Comparison of ENCODE assay signal across 9 mouse cellular contexts in genomic region chr12:4972939-4973338, GRCm38 (mm10). TPM values are rescaled to one million over a fixed set of nuclear protein-coding genes. Genes with fewer than 3 reads are reported as not detected.
DNase-seq lines count a peak whose midpoint lies in the region; ATAC-seq and TF ChIP-seq lines count a peak whose summit lies in the region.
"Had no signal": no experiment of that assay in that cellular context is flagged by ENCODE, and none has a peak within 500 bp of the region (broad histone marks: within the 10 kb centered on the region; RNA-seq: fewer than 3 reads in every experiment).

No protein-coding gene starts in this region.

- no peak overlapping the region for H3K4me3 ChIP-seq in hindbrain, embryonic 10.5 days
- no peak overlapping the region for H3K4me3 ChIP-seq in hindbrain, embryonic 16.5 days (ENCODE audit: low read length)
- no peak overlapping the region for H3K4me3 ChIP-seq in left cerebral cortex, adult 2 months
- no peak overlapping the region for H3K4me3 ChIP-seq in neural tube, embryonic 11.5 days (ENCODE audit: low read depth, low read length)
- H3K4me3 ChIP-seq: myocyte had no signal

- intact Hi-C loops in heart, postnatal 10 days (cut with DNase I), result loop anchor here (2.0 to 10.0 kb wide), 4 partner anchors 56 to 308 kb away; partner anchors contain the start of genes Atad2b, Fam228b and Pfn4
- intact Hi-C loops in left cerebral cortex, adult 2 months (cut with DNase I), result loop anchor here (5.0 kb wide), 2 partner anchors 116 to 401 kb away; no protein-coding TSS in a partner anchor

- TF ChIP-seq CTCF in left cerebral cortex, adult 2 months (IDR thresholded peaks at IDR 0.05), result peak; percentile 88

- WGBS in hindbrain, embryonic 10.5 days, result 40% methylated on average over 1 of the region's 1 CpGs
- 46% methylated on average over 1 of the region's 1 CpGs for WGBS in hindbrain, embryonic 16.5 days
- 32% methylated on average over 1 of the region's 1 CpGs for WGBS in neural tube, embryonic 11.5 days

- no peaks in the 10 kb centered on the region for H3K4me1 ChIP-seq in hindbrain, embryonic 10.5 days (replicated peaks)
- no peaks in the 10 kb centered on the region for H3K4me1 ChIP-seq in hindbrain, embryonic 16.5 days (ENCODE audit: control insufficient read depth, insufficient read depth, low read depth, low read length)
- H3K4me1 ChIP-seq in neural tube, embryonic 11.5 days (ENCODE audit: control insufficient read depth, insufficient read depth, low read length), result no peaks in the 10 kb centered on the region

- ATAC-seq in hindbrain, embryonic 16.5 days, result no peak
- ATAC-seq in neural tube, embryonic 11.5 days (ENCODE audit: insufficient read depth, low FRiP score, low TSS enrichment), result no peak

- peak; percentile 41 for DNase-seq in hindbrain, embryonic 10.5 days (ENCODE audit: low spot score)
- DNase-seq in T-cell, adult 2 months (ENCODE audit: low spot score), result peak; percentile 61
- DNase-seq in cerebellum, postnatal 36 days, result peak; percentile 73 to 79
- peak; percentile 75 to 88 for DNase-seq in heart, postnatal 10 days
- peak; percentile 64 to 74 for DNase-seq in left cerebral cortex, adult 2 months (ENCODE audit: extremely low spot score in 1 of 2, low spot score in 2 of 2)
- DNase-seq in neural tube, embryonic 11.5 days (ENCODE audit: low spot score), result peak; percentile 67
- peak; percentile 75 for DNase-seq in thymus, postnatal 0 days (ENCODE audit: low spot score)

- no peaks in the 10 kb centered on the region for H3K9me3 ChIP-seq in hindbrain, embryonic 10.5 days
- H3K9me3 ChIP-seq in hindbrain, embryonic 16.5 days (ENCODE audit: control insufficient read depth, low read length), result no peaks in the 10 kb centered on the region
- no peaks in the 10 kb centered on the region for H3K9me3 ChIP-seq in neural tube, embryonic 11.5 days (ENCODE audit: control insufficient read depth, low read length)

- no peaks in the 10 kb centered on the region for H3K27me3 ChIP-seq in hindbrain, embryonic 10.5 days (ENCODE audit: insufficient read depth, poor library complexity, severe bottlenecking)
- H3K27me3 ChIP-seq in hindbrain, embryonic 16.5 days (replicated peaks; ENCODE audit: control insufficient read depth, insufficient read depth, low read length), result no peaks in the 10 kb centered on the region
- no peaks in the 10 kb centered on the region for H3K27me3 ChIP-seq in neural tube, embryonic 11.5 days (ENCODE audit: control insufficient read depth, insufficient read depth, low read length)

- H3K36me3 ChIP-seq in hindbrain, embryonic 10.5 days, result peaks cover 70% of the 10 kb centered on the region
- H3K36me3 ChIP-seq in hindbrain, embryonic 16.5 days (ENCODE audit: control insufficient read depth, insufficient read depth, low read length), result peaks cover 10% of the 10 kb centered on the region
- peaks cover under 1% of the 10 kb centered on the region; the same call in 1 of the 2 replicates for H3K36me3 ChIP-seq in neural tube, embryonic 11.5 days (ENCODE audit: control insufficient read depth, insufficient read depth, low read length)

- H3K27ac ChIP-seq in hindbrain, embryonic 10.5 days, result no peak overlapping the region
- no peak overlapping the region for H3K27ac ChIP-seq in hindbrain, embryonic 16.5 days (ENCODE audit: low read depth, low read length)
- H3K27ac ChIP-seq in left cerebral cortex, adult 2 months, result no peak overlapping the region
- no peak overlapping the region for H3K27ac ChIP-seq in neural tube, embryonic 11.5 days (ENCODE audit: low read depth, low read length)

- H3K4me2 ChIP-seq in hindbrain, embryonic 16.5 days (ENCODE audit: low read length), result no peak overlapping the region
- no peak overlapping the region for H3K4me2 ChIP-seq in neural tube, embryonic 11.5 days (ENCODE audit: low read depth)

- H3K9ac ChIP-seq in hindbrain, embryonic 16.5 days (ENCODE audit: low read depth, low read length), result no peak overlapping the region
- no peak overlapping the region for H3K9ac ChIP-seq in neural tube, embryonic 11.5 days (ENCODE audit: low read length)

RNA-seq across cellular contexts. Expression of gene Atad2b, which starts 55.8 kb away (rescaled TPM):
- polyA plus RNA-seq in hindbrain, embryonic 10.5 days (2016; fragmentation: Nextera tagmentation; extraction: Ambion mirVana), result 10.9 and 12.8 TPM in 2 replicates
- polyA plus RNA-seq in hindbrain, embryonic 16.5 days (2015; fragmentation: Nextera tagmentation; extraction: Ambion mirVana), result 5.9 and 6.7 TPM in 2 replicates
- 10 to 100 TPM; 25.6 to 30.0 TPM for total RNA-seq in heart, postnatal 10 days (2021)
- total RNA-seq in left cerebral cortex, adult 2 months (2021), result 10 to 100 TPM; 32.6 to 37.9 TPM
- 22.5 and 27.1 TPM in 2 replicates for polyA plus RNA-seq in neural tube, embryonic 11.5 days (2014; fragmentation: Nextera tagmentation; extraction: Ambion mirVana)
- 12.1 and 17.0 TPM in 2 replicates for polyA plus RNA-seq in thymus, postnatal 0 days (2015; fragmentation: Nextera tagmentation; extraction: Ambion mirVana)
